Mouse (Mus musculus) intestine, embryonic 15.5 days (tissue): ENCODE data around the gene E130308A19Rik. TPM values are rescaled to one million over a fixed set of nuclear protein-coding genes. Genes with fewer than 3 reads are reported as not detected.

ENCODE experiments used
- ATAC-seq: fragments of 200-750 bp; cut with Nextera tagmentation; 2 replicates; pipeline ENCODE4 v1.8.0; 2017; ENCODE audit warnings: moderate TSS enrichment, moderate library complexity
- H3K27ac ChIP-seq: fragments of 300-500 bp; sonication (generic); 2 replicates; pipeline ENCODE4 v1.5.1; 2015; ENCODE audit warnings: mild to moderate bottlenecking, inconsistent platforms
- H3K27me3 ChIP-seq: fragments of 300-500 bp; sonication (generic); replicated peaks from 2 replicates; pipeline ENCODE4 v1.6.1; 2015; ENCODE audit warnings: inconsistent platforms
- H3K36me3 ChIP-seq: fragments of 300-500 bp; sonication (generic); 2 replicates; pipeline ENCODE4 v1.6.1; 2015; ENCODE audit warnings: inconsistent platforms
- H3K4me1 ChIP-seq: fragments of 300-500 bp; sonication (generic); replicated peaks from 2 replicates; pipeline ENCODE4 v1.6.1; 2015; ENCODE audit warnings: inconsistent platforms
- H3K4me2 ChIP-seq: fragments of 300-500 bp; sonication (generic); replicated peaks from 2 replicates; pipeline ENCODE4 v1.6.1; 2015; ENCODE audit warnings: mild to moderate bottlenecking, inconsistent platforms
- H3K4me3 ChIP-seq: fragments of 300-500 bp; sonication (generic); replicated peaks from 2 replicates; pipeline ENCODE4 v1.5.1; 2015; ENCODE audit warnings: inconsistent platforms
- H3K9ac ChIP-seq: fragments of 300-500 bp; sonication (generic); 2 replicates; pipeline ENCODE4 v1.6.1; 2015; ENCODE audit warnings: inconsistent platforms
- H3K9me3 ChIP-seq: fragments of 300-500 bp; sonication (generic); 2 replicates; pipeline ENCODE4 v1.6.1; 2016; ENCODE audit warnings: inconsistent platforms
- WGBS: fragments of 180-500 bp; shearing (Covaris S2); methylation state at CpG from one replicate; pipeline ENCODE4 v1.1.7; 2015; 5-methylcytosine and 5-hydroxymethylcytosine counted together
- polyA plus RNA-seq: library from polyadenylated mRNA; unstranded; fragments of >200 nt; fragmentation: Nextera tagmentation; extraction: Ambion mirVana; gene quantifications from 2 replicates; pipeline ENCODE4 v1.2.1, GENCODE M21; 2015

Gene E130308A19Rik
- polyA plus RNA-seq, 1 experiment from 2014 or later = 15.1 TPM

DNA sequence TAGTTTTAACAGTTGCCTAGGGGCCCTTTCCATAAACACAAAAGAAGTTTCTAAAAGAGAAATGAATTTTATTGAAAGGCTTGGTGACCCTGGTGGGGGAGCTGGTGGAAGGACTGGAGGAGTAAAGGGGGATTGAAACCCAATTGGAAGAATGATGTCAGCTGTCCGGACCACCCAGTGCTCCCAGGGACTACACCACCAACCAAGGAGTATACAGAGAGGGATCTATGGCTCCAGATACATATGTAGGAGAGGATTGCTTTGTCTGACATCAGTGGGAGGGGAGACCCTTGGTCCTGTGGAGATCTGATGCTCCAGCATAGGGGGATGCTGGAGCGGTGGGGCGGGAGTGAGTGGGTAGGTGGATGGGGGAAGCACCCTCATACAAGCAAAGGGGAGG lies 20.5 kb upstream of the E130308A19Rik start:
- no peak overlapping the region for H3K4me3 ChIP-seq
- no peaks in the 10 kb centered on the region for H3K27me3 ChIP-seq
- no peak overlapping the region for H3K4me2 ChIP-seq
- 97% methylated on average over 3 of the region's 3 CpGs for WGBS
- H3K9ac ChIP-seq = no peak overlapping the region
- no peaks in the 10 kb centered on the region for H3K9me3 ChIP-seq
- no peak for ATAC-seq
- H3K36me3 ChIP-seq = no peaks in the 10 kb centered on the region
- no peak overlapping the region for H3K27ac ChIP-seq
- H3K4me1 ChIP-seq = no peaks in the 10 kb centered on the region

DNA sequence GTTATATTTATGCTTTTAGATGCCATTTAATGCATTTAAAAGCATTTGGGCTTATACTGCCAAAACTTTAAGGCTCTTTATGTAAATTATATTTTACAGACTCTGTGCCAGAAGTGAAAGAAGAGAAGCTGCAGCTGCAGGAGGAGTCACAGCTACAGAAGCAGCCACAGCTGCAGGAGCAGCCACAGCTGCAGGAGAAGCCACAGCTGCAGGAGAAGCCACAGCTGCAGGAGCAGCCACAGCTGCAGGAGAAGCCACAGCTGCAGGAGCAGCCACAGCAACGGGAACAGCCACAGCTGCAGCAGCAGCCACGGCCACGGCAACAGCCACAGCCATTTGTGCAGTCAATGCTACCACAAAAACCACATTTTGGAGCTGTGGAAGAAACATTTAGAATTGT lies 15.6 kb upstream of the E130308A19Rik start:
- no peak overlapping the region for H3K27ac ChIP-seq
- H3K9me3 ChIP-seq = no peaks in the 10 kb centered on the region
- H3K27me3 ChIP-seq = no peaks in the 10 kb centered on the region
- 74% methylated on average over 3 of the region's 3 CpGs for WGBS
- no peaks in the 10 kb centered on the region for H3K36me3 ChIP-seq
- no peak for ATAC-seq
- no peak overlapping the region for H3K4me2 ChIP-seq
- H3K4me1 ChIP-seq = no peaks in the 10 kb centered on the region
- no peak overlapping the region for H3K4me3 ChIP-seq
- no peak overlapping the region for H3K9ac ChIP-seq

GRCm38 (mm10) chr4:59614986-59615385 lies 11.0 kb upstream of the E130308A19Rik start:
- WGBS = 15% methylated on average over 1 of the region's 1 CpGs
- no peak overlapping the region for H3K9ac ChIP-seq
- 0 out of 2 replicates have a peak, but pooled peaks have one; percentile 20 for ATAC-seq

GRCm38 (mm10) chr4:59619611-59620245 lies 6.3 kb upstream of the E130308A19Rik start:
- no peak overlapping the region for H3K4me2 ChIP-seq
- no peak for ATAC-seq
- 92% methylated on average over 5 of the region's 5 CpGs for WGBS
- H3K9ac ChIP-seq = no peak overlapping the region
- H3K4me1 ChIP-seq = no peaks in the 10 kb centered on the region
- no peak overlapping the region for H3K27ac ChIP-seq
- H3K9me3 ChIP-seq = no peaks in the 10 kb centered on the region
- H3K36me3 ChIP-seq = no peaks in the 10 kb centered on the region
- H3K4me3 ChIP-seq = no peak overlapping the region
- no peaks in the 10 kb centered on the region for H3K27me3 ChIP-seq

More at GRCm38 (mm10) chr4:59614986-59615385, 11.0 kb upstream of the E130308A19Rik start:
- Histone ChIP-seq H3K36me3 (no peaks in the 10 kb centered on the region), H3K4me1 (no peaks in the 10 kb centered on the region), H3K27ac (no peak overlapping the region), H3K4me3 (no peak overlapping the region), H3K27me3 (no peaks in the 10 kb centered on the region), H3K4me2 (no peak overlapping the region), H3K9me3 (no peaks in the 10 kb centered on the region)

DNA sequence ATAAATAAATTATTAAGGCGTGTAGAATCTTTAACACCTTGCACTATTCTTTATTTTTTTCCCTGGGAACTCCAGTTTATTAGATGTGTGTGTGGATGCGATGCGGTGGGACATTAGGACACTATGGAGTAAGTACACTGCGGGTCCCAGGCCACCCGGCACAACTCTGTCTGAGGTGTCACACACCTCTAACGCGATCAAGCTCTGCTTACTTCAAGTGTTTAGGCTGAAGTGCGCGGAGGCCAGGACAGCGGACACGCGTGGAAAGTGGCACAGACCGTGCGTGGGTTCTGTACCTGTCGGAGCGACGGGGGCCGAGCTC lies 374 bp upstream of the E130308A19Rik start:
- Histone ChIP-seq H3K4me1 (no peaks in the 10 kb centered on the region), H3K27me3 (no peaks in the 10 kb centered on the region), H3K9ac (peak overlapping the region; percentile 79), H3K9me3 (no peaks in the 10 kb centered on the region), H3K27ac (0 out of 2 replicates have a peak overlapping the region, but pooled peaks have one; percentile 52), H3K4me3 (peak overlapping the region; percentile 93), H3K36me3 (no peaks in the 10 kb centered on the region), H3K4me2 (peak overlapping the region; percentile 75)
- peak; percentile 73 for ATAC-seq
- 3% methylated on average over 18 of the region's 18 CpGs for WGBS

DNA sequence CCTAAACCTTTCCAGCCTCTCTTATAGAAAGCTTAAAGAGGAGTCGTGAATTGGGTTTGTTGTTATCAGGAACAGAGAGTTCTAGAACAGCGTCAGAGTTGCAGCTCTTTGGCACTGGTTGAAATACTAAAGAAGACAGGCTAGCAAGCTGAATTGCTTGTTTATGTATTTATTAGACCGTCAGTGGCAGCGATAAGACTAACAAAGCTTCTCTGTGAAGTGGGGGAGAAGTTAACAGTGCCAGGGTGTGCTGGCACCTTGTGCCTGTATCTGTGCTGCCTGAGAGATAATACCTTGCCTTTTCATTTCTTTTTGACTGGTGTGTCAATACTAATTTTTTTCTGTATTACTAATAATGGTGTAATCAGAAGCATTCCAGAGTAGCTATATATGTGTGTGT lies 2.2 kb downstream of the E130308A19Rik start:
- H3K4me1 ChIP-seq = no peaks in the 10 kb centered on the region
- no peak overlapping the region for H3K9ac ChIP-seq
- no peaks in the 10 kb centered on the region for H3K36me3 ChIP-seq
- H3K4me2 ChIP-seq = no peak overlapping the region
- ATAC-seq = no peak
- H3K27me3 ChIP-seq = no peaks in the 10 kb centered on the region
- no peaks in the 10 kb centered on the region for H3K9me3 ChIP-seq
- no peak overlapping the region for H3K4me3 ChIP-seq
- H3K27ac ChIP-seq = no peak overlapping the region
- 53% methylated on average over 4 of the region's 4 CpGs for WGBS

DNA sequence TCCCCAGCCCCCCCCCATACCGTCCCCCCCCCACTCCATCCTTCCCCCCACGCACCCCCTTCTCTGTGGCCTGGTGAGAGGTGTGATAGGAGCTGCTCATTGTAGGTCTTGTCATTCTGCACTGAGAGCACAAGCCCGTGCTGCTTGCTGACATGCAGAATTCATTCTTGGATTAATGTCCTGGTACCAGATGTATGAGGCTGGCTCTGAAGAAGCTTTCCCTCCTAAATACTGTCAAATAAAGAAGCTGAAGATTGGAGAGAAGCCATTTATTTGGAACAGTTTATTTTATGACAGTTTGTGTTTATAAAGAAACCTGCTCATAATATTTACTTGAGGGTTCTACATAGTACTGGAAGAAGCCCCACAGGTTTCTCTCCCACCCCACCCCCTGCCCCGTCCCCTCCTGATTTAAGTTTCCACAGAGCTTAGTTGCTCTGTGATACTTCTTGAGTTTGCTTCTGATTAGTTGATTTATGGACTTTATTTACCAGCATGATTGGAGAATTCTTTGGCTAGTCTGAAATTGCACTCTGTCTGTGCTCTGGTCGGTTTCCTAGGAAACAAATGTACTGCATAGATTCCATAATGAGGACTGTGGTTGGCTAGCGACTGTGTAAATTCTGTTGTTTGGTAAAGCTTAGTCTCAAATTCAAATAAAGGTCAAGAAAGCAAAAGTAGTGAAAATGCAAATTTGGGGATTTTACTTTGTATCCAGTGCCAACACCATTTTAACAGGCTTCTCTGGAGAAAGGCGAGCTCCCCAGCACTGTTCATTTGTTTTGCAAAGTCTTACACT lies 3.3 kb downstream of the E130308A19Rik start:
- Histone ChIP-seq H3K4me2 (no peak overlapping the region), H3K4me1 (no peaks in the 10 kb centered on the region), H3K9ac (no peak overlapping the region), H3K27me3 (no peaks in the 10 kb centered on the region), H3K36me3 (no peaks in the 10 kb centered on the region), H3K4me3 (no peak overlapping the region), H3K9me3 (no peaks in the 10 kb centered on the region), H3K27ac (no peak overlapping the region)
- ATAC-seq = no peak
- WGBS = 27% methylated on average over 7 of the region's 7 CpGs

GRCm38 (mm10) chr4:59630122-59630521 lies 4.1 kb downstream of the E130308A19Rik start:
- 65% methylated on average over 9 of the region's 9 CpGs for WGBS
- Histone ChIP-seq H3K4me1 (no peaks in the 10 kb centered on the region), H3K27me3 (no peaks in the 10 kb centered on the region), H3K36me3 (no peaks in the 10 kb centered on the region), H3K4me3 (no peak overlapping the region), H3K9ac (no peak overlapping the region), H3K27ac (no peak overlapping the region), H3K9me3 (no peaks in the 10 kb centered on the region), H3K4me2 (no peak overlapping the region)
- ATAC-seq = no peak

GRCm38 (mm10) chr4:59634532-59634931 lies 8.5 kb downstream of the E130308A19Rik start:
- H3K27ac ChIP-seq = no peak overlapping the region
- 83% methylated on average over 1 of the region's 1 CpGs for WGBS
- H3K36me3 ChIP-seq = no peaks in the 10 kb centered on the region
- no peak for ATAC-seq
- H3K4me1 ChIP-seq = no peaks in the 10 kb centered on the region
- H3K9ac ChIP-seq = no peak overlapping the region
- no peaks in the 10 kb centered on the region for H3K27me3 ChIP-seq
- no peak overlapping the region for H3K4me3 ChIP-seq
- no peak overlapping the region for H3K4me2 ChIP-seq
- H3K9me3 ChIP-seq = no peaks in the 10 kb centered on the region

GRCm38 (mm10) chr4:59639163-59639562 lies 13.2 kb downstream of the E130308A19Rik start:
- H3K36me3 ChIP-seq = no peaks in the 10 kb centered on the region
- no peaks in the 10 kb centered on the region for H3K4me1 ChIP-seq
- H3K27ac ChIP-seq = no peak overlapping the region
- no peak overlapping the region for H3K4me2 ChIP-seq
- no peaks in the 10 kb centered on the region for H3K9me3 ChIP-seq
- H3K27me3 ChIP-seq = no peaks in the 10 kb centered on the region
- no peak overlapping the region for H3K9ac ChIP-seq
- no peak; the same call in 1 of the 2 replicates for ATAC-seq
- H3K4me3 ChIP-seq = no peak overlapping the region

- ATAC-seq = no peak
- Histone ChIP-seq H3K27me3 (no peaks in the 10 kb centered on the region), H3K27ac (no peak overlapping the region), H3K9ac (no peak overlapping the region), H3K4me3 (no peak overlapping the region), H3K9me3 (no peaks in the 10 kb centered on the region), H3K4me2 (no peak overlapping the region), H3K36me3 (no peaks in the 10 kb centered on the region), H3K4me1 (no peaks in the 10 kb centered on the region)
- WGBS = 86% methylated on average over 2 of the region's 2 CpGs
These were observed 14.7 kb downstream of the E130308A19Rik start for GRCm38 (mm10) chr4:59640720-59641119.

DNA sequence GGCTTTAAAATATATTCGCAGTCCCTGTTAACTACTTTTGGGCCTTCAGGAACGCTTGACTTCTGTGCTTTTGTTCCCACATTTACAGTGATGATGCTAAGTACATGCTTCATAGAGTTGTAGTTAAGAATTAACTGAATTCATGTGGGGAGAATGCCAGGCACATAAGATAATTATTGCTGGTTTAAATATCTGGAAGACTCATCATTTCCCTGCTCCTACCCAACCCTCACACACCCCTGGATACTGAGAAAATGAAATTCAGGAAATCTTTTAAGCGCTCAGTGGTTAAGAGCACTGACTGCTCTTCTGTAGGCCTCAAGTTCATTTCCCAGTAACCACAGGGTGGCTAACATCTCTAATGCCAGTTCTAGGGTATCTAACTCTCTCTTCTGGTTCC lies 16.0 kb downstream of the E130308A19Rik start:
- Histone ChIP-seq H3K27ac (no peak overlapping the region), H3K27me3 (no peaks in the 10 kb centered on the region), H3K4me2 (no peak overlapping the region), H3K9me3 (no peaks in the 10 kb centered on the region), H3K4me1 (no peaks in the 10 kb centered on the region), H3K36me3 (no peaks in the 10 kb centered on the region), H3K4me3 (no peak overlapping the region), H3K9ac (no peak overlapping the region)
- 82% methylated on average over 3 of the region's 3 CpGs for WGBS
- ATAC-seq = no peak

GRCm38 (mm10) chr4:59642657-59643056 lies 16.6 kb downstream of the E130308A19Rik start:
- no peaks in the 10 kb centered on the region for H3K4me1 ChIP-seq
- H3K9me3 ChIP-seq = no peaks in the 10 kb centered on the region
- no peak overlapping the region for H3K4me2 ChIP-seq
- H3K36me3 ChIP-seq = no peaks in the 10 kb centered on the region
- no peak for ATAC-seq
- no peak overlapping the region for H3K27ac ChIP-seq
- WGBS = 72% methylated on average over 2 of the region's 2 CpGs
- H3K27me3 ChIP-seq = no peaks in the 10 kb centered on the region
- H3K4me3 ChIP-seq = no peak overlapping the region
- no peak overlapping the region for H3K9ac ChIP-seq
